Mouse (Mus musculus): ENCODE data around the gene Lad1.

Lad1 gene

GRCm38 (mm10) chr1:135868570-135868969, 50.2 kb downstream of the Lad1 start:
- in situ Hi-C loops (cut with MseI, MboI), result loop anchor here (5.0 kb wide), 2 partner anchors 74 to 79 kb away; no protein-coding TSS in a partner anchor

GRCm38 (mm10) chr1:135872991-135873390, 54.6 kb downstream of the Lad1 start:
- in situ Hi-C loops (cut with MseI, MboI), result no loop called here

GRCm38 (mm10) chr1:135877248-135877647, 58.9 kb downstream of the Lad1 start:
- in situ Hi-C loops (cut with MseI, MboI), result no loop called here

- in situ Hi-C loops (cut with MseI, MboI), result no loop called here
Observed at GRCm38 (mm10) chr1:135882385-135883109, 64.1 kb downstream of the Lad1 start.
